Mouse (Mus musculus) olfactory bulb, adult 2 months (tissue): Measurements from ENCODE around the gene Junb. TPM values are rescaled to one million over a fixed set of nuclear protein-coding genes. Genes with fewer than 3 reads are reported as not detected.

Experiments
- H3K27ac ChIP-seq: fragments of 200-500 bp; 2 replicates; pipeline ENCODE4 v1.5.1; 2012; ENCODE audit warnings: low read depth, low read length; ENCODE audit not compliant: insufficient read depth
- H3K4me1 ChIP-seq: fragments of 200-500 bp; 2 replicates; pipeline ENCODE4 v1.6.1; 2012; ENCODE audit warnings: low read length; ENCODE audit not compliant: control insufficient read depth, insufficient read depth
- H3K4me3 ChIP-seq: fragments of 200-500 bp; 2 replicates; pipeline ENCODE4 v1.5.1; 2012; ENCODE audit warnings: mild to moderate bottlenecking, low read depth, low read length, moderate library complexity; ENCODE audit not compliant: insufficient read depth
- CTCF ChIP-seq: fragments of 200-500 bp; IDR thresholded peaks from 2 replicates; pipeline ENCODE4 v1.5.1; 2012; ENCODE audit warnings: low read depth, mild to moderate bottlenecking, low read length, moderate library complexity; ENCODE audit not compliant: insufficient read depth
- POLR2A ChIP-seq: fragments of 200-500 bp; IDR thresholded peaks from 2 replicates; pipeline ENCODE4 v1.6.1; 2012; ENCODE audit warnings: mild to moderate bottlenecking, low read depth, low read length, moderate library complexity; ENCODE audit not compliant: insufficient read depth
- WGBS: fragments of 180-500 bp; shearing (Covaris S2); methylation state at CpG from one replicate; pipeline ENCODE4 v1.1.7; 2018; 5-methylcytosine and 5-hydroxymethylcytosine counted together
- polyA plus RNA-seq: library from polyadenylated mRNA; stranded (reverse); fragments of >200 nt; gene quantifications from 2 replicates; pipeline ENCODE4 v1.2.4, GENCODE M21; 2012; ENCODE audit warnings: low replicate concordance; ENCODE audit not compliant: missing spikeins, insufficient read depth, insufficient read length

Gene Junb
- polyA plus RNA-seq, 1 experiment = not detected

- TF ChIP-seq POLR2A (no peak), CTCF (no peak)
- WGBS = 19% methylated on average over 15 of the region's 16 CpGs
- Histone ChIP-seq H3K4me3 (0 out of 2 replicates have a peak overlapping the region, but pooled peaks have one; percentile 77), H3K4me1 (peaks cover 32% of the 10 kb centered on the region), H3K27ac (no peak overlapping the region)
Observed at GRCm38 (mm10) chr8:84984294-84985048, 6.0 kb upstream of the Junb start.

- 69% methylated on average over 3 of the region's 3 CpGs for WGBS
- peaks cover 32% of the 10 kb centered on the region for H3K4me1 ChIP-seq
- no peak for TF ChIP-seq CTCF
- no peak for TF ChIP-seq POLR2A
- H3K27ac ChIP-seq = no peak overlapping the region
- no peak overlapping the region for H3K4me3 ChIP-seq
Observed at GRCm38 (mm10) chr8:84982499-84983011, 4.0 kb upstream of the Junb start.

- 80% methylated on average over 15 of the region's 15 CpGs for WGBS
- H3K4me3 ChIP-seq = no peak overlapping the region
- H3K27ac ChIP-seq = no peak overlapping the region
- no peak for TF ChIP-seq CTCF
- H3K4me1 ChIP-seq = peaks cover 32% of the 10 kb centered on the region
Observed at GRCm38 (mm10) chr8:84981644-84982498, 3.4 kb upstream of the Junb start.

GRCm38 (mm10) chr8:84980622-84981358 is 2.3 kb upstream of the Junb start:
- WGBS = 38% methylated on average over 11 of the region's 11 CpGs
- H3K27ac ChIP-seq = peak overlapping the region; percentile 4; the same call in 1 of the 2 replicates
- peaks cover 37% of the 10 kb centered on the region for H3K4me1 ChIP-seq
- no peak for TF ChIP-seq POLR2A
- no peak for TF ChIP-seq CTCF
- no peak overlapping the region for H3K4me3 ChIP-seq

- H3K4me1 ChIP-seq = peaks cover 29% of the 10 kb centered on the region
- peak overlapping the region; percentile 45 for H3K4me3 ChIP-seq
- peak overlapping the region; percentile 95 for H3K27ac ChIP-seq
- WGBS = 3% methylated on average over 37 of the region's 42 CpGs
- TF ChIP-seq CTCF = no peak
- peak; percentile 39; the same call in 1 of the 2 replicates for TF ChIP-seq POLR2A
Observed at GRCm38 (mm10) chr8:84979599-84980421, 1.3 kb upstream of the Junb start.

DNA sequence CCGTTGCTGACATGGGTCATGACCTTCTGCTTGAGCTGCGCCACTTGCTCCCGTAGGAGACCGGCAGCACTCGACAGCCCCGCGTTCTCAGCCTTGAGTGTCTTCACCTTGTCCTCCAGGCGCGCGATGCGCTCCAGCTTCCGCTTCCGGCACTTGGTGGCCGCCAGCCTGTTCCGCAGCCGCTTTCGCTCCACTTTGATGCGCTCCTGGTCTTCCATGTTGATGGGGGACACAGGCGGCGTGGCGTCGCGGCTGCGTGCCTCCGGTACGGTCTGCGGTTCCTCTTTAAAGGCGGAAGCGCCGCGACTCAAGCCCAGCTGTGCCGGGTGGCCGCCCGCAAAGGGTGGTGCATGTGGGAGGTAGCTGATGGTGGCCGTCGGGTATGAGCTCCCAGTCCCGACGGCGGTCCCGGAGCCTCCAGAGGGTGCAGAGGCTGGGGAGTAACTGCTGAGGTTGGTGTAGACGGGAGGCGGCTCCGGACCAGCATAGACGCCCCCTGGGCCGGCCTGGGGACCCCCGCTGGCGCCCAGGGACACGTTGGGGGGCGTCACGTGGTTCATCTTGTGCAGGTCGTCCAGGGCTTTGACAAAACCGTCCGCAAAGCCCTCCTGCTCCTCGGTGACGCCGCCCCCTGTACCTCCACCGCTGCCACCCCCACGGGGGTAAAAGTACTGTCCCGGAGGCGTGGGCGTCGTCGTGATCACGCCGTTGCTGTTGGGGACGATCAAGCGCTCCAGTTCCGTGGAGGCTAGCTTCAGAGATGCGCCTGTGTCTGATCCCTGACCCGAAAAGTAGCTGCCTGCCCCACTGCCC is 877 bp downstream of the Junb start:
- peaks cover 25% of the 10 kb centered on the region for H3K4me1 ChIP-seq
- WGBS = under 1% methylated on average over 70 of the region's 70 CpGs
- peak overlapping the region; percentile 83 for H3K4me3 ChIP-seq
- TF ChIP-seq POLR2A = no peak
- TF ChIP-seq CTCF = no peak
- peak overlapping the region; percentile 92 for H3K27ac ChIP-seq

- TF ChIP-seq CTCF (no peak), POLR2A (no peak)
- Histone ChIP-seq H3K27ac (peak overlapping the region; percentile 92), H3K4me1 (peaks cover 25% of the 10 kb centered on the region), H3K4me3 (peak overlapping the region; percentile 83)
- WGBS = under 1% methylated on average over 25 of the region's 25 CpGs
Observed at GRCm38 (mm10) chr8:84976763-84977434, 1.6 kb downstream of the Junb start.
